Mouse (Mus musculus): Measurements from ENCODE around the gene Akt3. TPM values are rescaled to one million over a fixed set of nuclear protein-coding genes. Genes with fewer than 3 reads are reported as not detected.
A peak's percentile ranks its signal among the peaks of the same experiment; 100 is the strongest.

The Akt3 gene
- total RNA-seq (2017) = 99.3 and 104 TPM in 2 replicates

DNA sequence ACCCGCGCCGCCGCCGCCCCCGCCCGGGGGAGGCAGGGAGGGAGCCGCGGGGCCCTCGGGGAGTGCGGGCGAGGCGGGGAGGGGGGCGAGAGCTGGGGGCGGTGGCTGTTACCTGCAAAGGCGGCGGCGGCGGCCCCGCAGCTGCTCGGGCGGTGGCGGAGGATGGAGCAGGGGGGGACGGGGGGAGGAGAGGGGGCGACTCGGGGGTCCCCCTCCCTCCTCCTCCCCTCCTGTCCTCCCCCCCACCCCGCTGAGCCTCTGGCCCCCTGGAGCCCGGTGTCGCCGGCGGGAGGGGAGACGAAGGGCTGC, at the start of gene Akt3:
TSS of gene Akt3 (minus strand) at position 170 of the 309 bp plus-strand sequence.
- ATAC-seq (ENCODE audit: extremely low read depth, insufficient number of reproducible peaks, low FRiP score, poor library complexity, severe bottlenecking) = no peak

- no peak for ATAC-seq (ENCODE audit: extremely low read depth, insufficient number of reproducible peaks, low FRiP score, poor library complexity, severe bottlenecking)
These were observed 49.5 kb upstream of the Akt3 start for GRCm38 (mm10) chr1:177307549-177307948.

GRCm38 (mm10) chr1:177298231-177298630, 40.2 kb upstream of the Akt3 start:
- no peak for ATAC-seq (ENCODE audit: extremely low read depth, insufficient number of reproducible peaks, low FRiP score, poor library complexity, severe bottlenecking)

- no peak for ATAC-seq (ENCODE audit: extremely low read depth, insufficient number of reproducible peaks, low FRiP score, poor library complexity, severe bottlenecking)
These were observed 28.8 kb upstream of the Akt3 start for GRCm38 (mm10) chr1:177286764-177287163.

GRCm38 (mm10) chr1:177281925-177282324, 23.9 kb upstream of the Akt3 start:
- no peak for ATAC-seq (ENCODE audit: extremely low read depth, insufficient number of reproducible peaks, low FRiP score, poor library complexity, severe bottlenecking)

- ATAC-seq (ENCODE audit: extremely low read depth, insufficient number of reproducible peaks, low FRiP score, poor library complexity, severe bottlenecking) = no peak
These were observed 19.4 kb upstream of the Akt3 start for GRCm38 (mm10) chr1:177277361-177277760.

DNA sequence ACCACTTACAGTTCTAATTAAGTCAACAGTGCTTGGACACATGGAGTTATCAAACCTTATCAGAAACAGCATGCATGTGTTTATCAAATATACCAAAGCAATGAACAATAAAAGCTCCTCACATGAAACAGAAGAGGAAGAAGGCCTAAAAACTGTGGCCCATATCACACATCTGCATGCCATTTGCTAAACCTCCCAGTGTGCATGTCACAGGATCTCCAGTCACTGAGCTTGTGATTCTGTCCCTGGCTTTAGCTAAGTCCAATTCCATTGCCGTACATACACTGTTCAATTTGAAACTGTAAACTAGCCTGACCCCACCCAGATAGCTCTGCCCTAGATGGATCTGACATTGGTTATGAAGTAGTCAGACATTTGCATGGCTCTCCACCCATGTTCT, 9.6 kb upstream of the Akt3 start:
- no peak for ATAC-seq (ENCODE audit: extremely low read depth, insufficient number of reproducible peaks, low FRiP score, poor library complexity, severe bottlenecking)

DNA sequence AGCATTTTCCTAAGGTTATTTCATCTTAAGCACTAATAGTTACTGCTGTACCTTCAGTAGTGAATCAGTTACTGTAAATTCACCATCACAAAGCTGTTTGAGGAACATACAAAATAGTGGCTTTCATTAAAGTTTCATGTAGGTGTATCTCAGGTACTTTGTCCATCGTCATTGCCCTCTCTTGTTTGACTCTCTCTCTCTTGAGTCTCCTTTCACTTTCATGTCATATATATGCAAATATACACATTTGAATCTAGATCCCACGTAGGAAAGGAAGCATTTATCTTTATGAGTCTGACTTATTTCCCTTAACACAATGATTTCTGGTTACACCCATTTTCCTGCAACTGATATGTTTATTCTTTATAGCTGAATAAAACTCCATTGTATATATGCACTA, 4.9 kb upstream of the Akt3 start:
- ATAC-seq (ENCODE audit: extremely low read depth, insufficient number of reproducible peaks, low FRiP score, poor library complexity, severe bottlenecking) = peak; percentile 61

DNA sequence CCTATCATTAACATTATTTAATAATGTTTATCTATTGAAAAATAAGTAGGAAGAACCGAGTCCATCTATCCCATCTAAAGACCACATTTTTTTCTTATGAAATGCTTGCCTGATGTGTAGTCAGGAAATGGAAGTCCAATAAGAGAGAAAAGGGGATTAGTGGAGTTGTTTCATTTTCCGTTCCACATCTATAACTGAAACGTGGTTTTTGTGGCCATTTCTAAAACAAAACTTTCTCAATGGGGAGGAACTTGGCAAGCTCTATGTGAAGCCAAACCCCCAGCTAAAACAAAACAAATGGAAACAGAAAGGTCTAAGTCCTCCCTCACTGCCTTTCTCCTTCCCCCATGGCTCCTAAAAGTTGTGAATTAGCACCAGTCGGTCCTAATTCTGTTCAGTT, 2.8 kb upstream of the Akt3 start:
- no peak for ATAC-seq (ENCODE audit: extremely low read depth, insufficient number of reproducible peaks, low FRiP score, poor library complexity, severe bottlenecking)

- ATAC-seq (ENCODE audit: extremely low read depth, insufficient number of reproducible peaks, low FRiP score, poor library complexity, severe bottlenecking) = no peak
These were observed 1.1 kb upstream of the Akt3 start for GRCm38 (mm10) chr1:177259038-177259600.

- peak; percentile 67 for ATAC-seq (ENCODE audit: extremely low read depth, insufficient number of reproducible peaks, low FRiP score, poor library complexity, severe bottlenecking)
These were observed 487 bp upstream of the Akt3 start for GRCm38 (mm10) chr1:177258343-177259037.

DNA sequence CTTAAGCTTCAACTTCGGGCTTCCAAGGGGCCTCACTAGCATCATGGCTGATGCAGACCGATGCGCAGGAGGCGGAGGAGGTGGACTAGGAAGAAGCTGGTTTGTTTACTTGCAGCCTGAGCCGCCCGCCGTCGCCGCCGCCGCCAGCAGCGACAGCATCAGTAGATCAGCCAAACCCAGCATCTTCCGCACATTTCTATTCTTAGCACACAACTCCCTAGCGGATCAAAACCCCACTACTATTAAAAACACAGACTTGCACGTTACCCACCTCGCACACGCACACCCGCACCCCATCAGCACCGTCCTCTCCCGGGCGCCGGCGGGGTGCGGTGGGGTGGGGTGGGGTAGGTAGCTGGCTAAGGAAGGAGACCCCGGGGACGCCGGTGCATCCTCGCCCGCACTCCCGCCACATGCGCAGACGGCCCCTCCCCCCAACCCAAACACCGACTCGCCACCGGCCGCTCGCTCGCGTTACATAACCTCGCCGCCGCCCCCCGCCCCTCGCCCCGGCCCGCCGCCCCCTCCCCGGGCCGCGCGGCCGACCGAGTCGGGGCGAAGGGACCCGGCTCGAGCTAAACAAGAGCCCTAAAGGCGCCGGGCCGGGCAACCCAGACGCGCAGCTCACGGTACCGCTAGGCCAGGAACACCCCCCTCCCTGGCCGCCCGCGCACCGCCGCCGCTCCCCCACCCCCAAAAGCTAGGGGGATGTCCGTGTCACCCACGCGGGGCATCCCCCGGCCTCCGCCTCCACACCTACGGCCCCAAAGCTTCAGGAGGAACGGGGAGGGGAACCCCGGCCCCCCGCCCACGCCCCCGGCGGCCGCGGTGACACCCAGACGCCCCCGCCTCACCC, 597 bp downstream of the Akt3 start:
- peak; percentile 57 for ATAC-seq (ENCODE audit: extremely low read depth, insufficient number of reproducible peaks, low FRiP score, poor library complexity, severe bottlenecking)

GRCm38 (mm10) chr1:177248638-177249037, 9.4 kb downstream of the Akt3 start:
- ATAC-seq (ENCODE audit: extremely low read depth, insufficient number of reproducible peaks, low FRiP score, poor library complexity, severe bottlenecking) = no peak

DNA sequence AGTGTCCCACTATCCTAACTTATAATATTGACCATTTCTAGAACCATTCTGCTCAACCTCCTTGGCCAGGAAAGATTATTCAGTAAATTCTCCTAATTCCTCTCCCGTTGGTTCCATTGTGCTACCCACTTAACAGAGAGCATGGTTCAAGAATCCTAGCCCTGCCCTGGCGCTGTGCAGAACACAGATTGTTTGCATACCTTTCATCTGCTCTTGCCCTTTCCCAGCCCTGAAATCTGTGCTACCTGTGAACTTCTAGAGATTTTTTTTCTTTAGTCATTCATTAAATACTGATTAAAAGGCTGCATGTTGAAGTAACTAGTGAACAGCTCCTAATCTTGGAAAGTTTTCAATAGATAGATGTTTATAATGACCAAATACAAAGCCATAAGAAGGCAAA, 19.6 kb downstream of the Akt3 start:
- ATAC-seq (ENCODE audit: extremely low read depth, insufficient number of reproducible peaks, low FRiP score, poor library complexity, severe bottlenecking) = no peak

GRCm38 (mm10) chr1:177236695-177237094, 21.3 kb downstream of the Akt3 start:
- no peak for ATAC-seq (ENCODE audit: extremely low read depth, insufficient number of reproducible peaks, low FRiP score, poor library complexity, severe bottlenecking)

DNA sequence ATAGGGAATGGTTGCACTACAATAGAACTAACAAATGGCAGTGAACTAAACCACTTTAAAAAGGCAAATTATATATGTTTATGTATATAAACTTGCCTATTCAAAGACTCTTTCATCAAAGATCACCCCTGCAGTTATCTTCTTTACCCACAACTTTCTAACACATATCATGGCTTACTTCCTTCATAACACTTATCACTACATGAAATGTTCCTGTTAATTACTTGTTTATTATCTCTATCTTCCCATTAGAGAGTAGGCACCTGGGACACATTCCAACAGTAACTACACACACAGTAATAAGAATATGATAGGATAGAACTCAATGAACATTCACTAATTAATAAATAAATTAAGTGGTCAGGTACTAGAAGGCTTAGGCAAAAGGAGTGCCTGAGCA, 21.8 kb downstream of the Akt3 start:
- ATAC-seq (ENCODE audit: extremely low read depth, insufficient number of reproducible peaks, low FRiP score, poor library complexity, severe bottlenecking) = no peak

DNA sequence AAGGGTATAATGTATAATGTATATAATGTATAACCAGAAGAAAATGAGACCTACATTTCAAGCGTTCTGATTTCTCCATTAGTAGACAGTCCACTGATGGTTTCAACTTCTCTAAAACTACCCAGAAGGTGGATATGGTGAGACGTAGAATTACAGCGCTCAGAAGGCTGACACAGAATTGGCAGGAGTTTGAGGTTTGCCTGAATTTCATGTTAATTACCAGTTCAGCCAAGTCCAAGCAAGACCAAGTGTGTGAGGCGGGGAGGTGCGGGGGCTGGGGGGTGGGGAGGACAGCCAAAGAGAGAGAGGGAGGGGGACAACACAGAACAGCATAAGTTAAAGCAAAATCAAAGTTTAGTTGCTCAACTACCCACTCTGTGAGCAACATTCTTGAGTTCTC, 23.5 kb downstream of the Akt3 start:
- ATAC-seq (ENCODE audit: extremely low read depth, insufficient number of reproducible peaks, low FRiP score, poor library complexity, severe bottlenecking) = no peak

GRCm38 (mm10) chr1:177231122-177231521, 26.9 kb downstream of the Akt3 start:
- no peak for ATAC-seq (ENCODE audit: extremely low read depth, insufficient number of reproducible peaks, low FRiP score, poor library complexity, severe bottlenecking)

- ATAC-seq (ENCODE audit: extremely low read depth, insufficient number of reproducible peaks, low FRiP score, poor library complexity, severe bottlenecking) = no peak
These were observed 59.0 kb downstream of the Akt3 start for GRCm38 (mm10) chr1:177198978-177199377.

GRCm38 (mm10) chr1:177195224-177195623, 62.8 kb downstream of the Akt3 start:
- no peak for ATAC-seq (ENCODE audit: extremely low read depth, insufficient number of reproducible peaks, low FRiP score, poor library complexity, severe bottlenecking)
